Mouse (Mus musculus): ENCODE measurements around the gene Mpp5.

Mpp5 gene

GRCm38 (mm10) chr12:78748557-78749377 is at the start of gene Mpp5:
Mpp5 (plus strand) TSS chr12:78748907.
- DNase-seq (ENCODE audit: low read depth, low spot score), result peak; percentile 91

- DNase-seq (ENCODE audit: low read depth, low spot score), result no peak
Observed at GRCm38 (mm10) chr12:78717783-78718182, 30.9 kb upstream of the Mpp5 start.

GRCm38 (mm10) chr12:78727723-78728122 is 21.0 kb upstream of the Mpp5 start:
- no peak for DNase-seq (ENCODE audit: low read depth, low spot score)

GRCm38 (mm10) chr12:78739633-78740032 is 9.1 kb upstream of the Mpp5 start:
- no peak for DNase-seq (ENCODE audit: low read depth, low spot score)

GRCm38 (mm10) chr12:78740289-78740688 is 8.4 kb upstream of the Mpp5 start:
- DNase-seq (ENCODE audit: low read depth, low spot score), result no peak

- no peak for DNase-seq (ENCODE audit: low read depth, low spot score)
Observed at GRCm38 (mm10) chr12:78746226-78746625, 2.5 kb upstream of the Mpp5 start.

- no peak for DNase-seq (ENCODE audit: low read depth, low spot score)
Observed at GRCm38 (mm10) chr12:78747406-78747805, 1.3 kb upstream of the Mpp5 start.

- peak; percentile 36 for DNase-seq (ENCODE audit: low read depth, low spot score)
Observed at GRCm38 (mm10) chr12:78748113-78748512, 594 bp upstream of the Mpp5 start.

- DNase-seq (ENCODE audit: low read depth, low spot score), result peak; percentile 38
Observed at GRCm38 (mm10) chr12:78749378-78749801, 683 bp downstream of the Mpp5 start.

- no peak for DNase-seq (ENCODE audit: low read depth, low spot score)
Observed at GRCm38 (mm10) chr12:78761979-78762378, 13.3 kb downstream of the Mpp5 start.

- no peak for DNase-seq (ENCODE audit: low read depth, low spot score)
Observed at GRCm38 (mm10) chr12:78769031-78769713, 20.5 kb downstream of the Mpp5 start.

- no peak for DNase-seq (ENCODE audit: low read depth, low spot score)
Observed at GRCm38 (mm10) chr12:78773211-78773610, 24.5 kb downstream of the Mpp5 start.

GRCm38 (mm10) chr12:78777916-78778315 is 29.2 kb downstream of the Mpp5 start:
- DNase-seq (ENCODE audit: low read depth, low spot score), result no peak

- no peak for DNase-seq (ENCODE audit: low read depth, low spot score)
Observed at GRCm38 (mm10) chr12:78778423-78779067, 29.8 kb downstream of the Mpp5 start.

- DNase-seq (ENCODE audit: low read depth, low spot score), result no peak
Observed at GRCm38 (mm10) chr12:78788266-78788873, 39.7 kb downstream of the Mpp5 start.

- no peak for DNase-seq (ENCODE audit: low read depth, low spot score)
Observed at GRCm38 (mm10) chr12:78790791-78791190, 42.1 kb downstream of the Mpp5 start.

GRCm38 (mm10) chr12:78794236-78794635 is 45.5 kb downstream of the Mpp5 start:
- DNase-seq (ENCODE audit: low read depth, low spot score), result no peak

GRCm38 (mm10) chr12:78800036-78800435 is 51.3 kb downstream of the Mpp5 start:
- DNase-seq (ENCODE audit: low read depth, low spot score), result no peak

- no peak for DNase-seq (ENCODE audit: low read depth, low spot score)
Observed at GRCm38 (mm10) chr12:78801836-78802235, 53.1 kb downstream of the Mpp5 start.

GRCm38 (mm10) chr12:78814437-78814836 is 65.7 kb downstream of the Mpp5 start:
- no peak for DNase-seq (ENCODE audit: low read depth, low spot score)

GRCm38 (mm10) chr12:78834496-78834895 is 85.8 kb downstream of the Mpp5 start:
- DNase-seq (ENCODE audit: low read depth, low spot score), result no peak

- DNase-seq (ENCODE audit: low read depth, low spot score), result no peak
Observed at GRCm38 (mm10) chr12:78839906-78840305, 91.2 kb downstream of the Mpp5 start.

All from c-Kit-negative CD71-positive TER-119-positive erythroid progenitor cells, embryonic 14.5 days (primary cell).